Mouse (Mus musculus): ENCODE measurements at regions not wholly inside any gene's neighbourhood (a gene's known extent, or its start where the extent isn't known, plus 50 kb on each side); places are given as distances from the start of the nearest gene placed in this dataset.

GRCm38 (mm10) chr19:14786868-14787267 is 189.0 kb upstream of the Tle4 start:
- no peak for TF ChIP-seq CTCF (IDR thresholded peaks at IDR 0.05; ENCODE audit: borderline replicate concordance, insufficient read depth, low read depth, low read length)
- TF ChIP-seq POLR2A (IDR thresholded peaks at IDR 0.05; ENCODE audit: borderline replicate concordance, insufficient read depth, low read length), result no peak

Measured in cerebellum, adult 2 months (tissue).